Mouse (Mus musculus) heart, embryonic 11.5 days (tissue): ENCODE measurements around the gene Frmd8. TPM values are rescaled to one million over a fixed set of nuclear protein-coding genes. Genes with fewer than 3 reads are reported as not detected.
"Not testable (repeated sequence)": the region's sequence is repeated elsewhere in the genome, so short reads cannot be mapped to it uniquely, and the experiment has no call there.

Experiments used
- ATAC-seq: fragments of 200-750 bp; cut with Nextera tagmentation; replicated peaks from 2 replicates; pipeline ENCODE4 v1.8.0; 2017; ENCODE audit warnings: moderate library complexity; ENCODE audit not compliant: insufficient number of reproducible peaks, low FRiP score, low TSS enrichment
- H3K27ac ChIP-seq: fragments of 300-500 bp; sonication (generic); 2 replicates; pipeline ENCODE4 v1.5.1; 2014; ENCODE audit warnings: mild to moderate bottlenecking, low read depth, low read length
- H3K27me3 ChIP-seq: fragments of 300-500 bp; sonication (generic); 2 replicates; pipeline ENCODE4 v1.6.1; 2014; ENCODE audit warnings: mild to moderate bottlenecking, low read length, mixed read lengths; ENCODE audit not compliant: control insufficient read depth, insufficient read depth
- H3K36me3 ChIP-seq: fragments of 300-500 bp; sonication (generic); 2 replicates; pipeline ENCODE4 v1.6.1; 2014; ENCODE audit warnings: mild to moderate bottlenecking, low read length, moderate library complexity, mixed read lengths; ENCODE audit not compliant: control insufficient read depth, insufficient read depth
- H3K4me1 ChIP-seq: fragments of 300-500 bp; sonication (generic); 2 replicates; pipeline ENCODE4 v1.6.1; 2014; ENCODE audit warnings: low read length; ENCODE audit not compliant: control insufficient read depth, insufficient read depth
- H3K4me2 ChIP-seq: fragments of 300-500 bp; sonication (generic); 2 replicates; pipeline ENCODE4 v1.6.1; 2014; ENCODE audit warnings: mild to moderate bottlenecking, moderate library complexity
- H3K4me3 ChIP-seq: fragments of 300-500 bp; sonication (generic); 2 replicates; pipeline ENCODE4 v1.5.1; 2014; ENCODE audit warnings: low read depth, low read length
- H3K9ac ChIP-seq: fragments of 300-500 bp; sonication (generic); 2 replicates; pipeline ENCODE4 v1.6.1; 2014; ENCODE audit warnings: mild to moderate bottlenecking, low read depth, low read length, moderate library complexity
- H3K9me3 ChIP-seq: fragments of 300-500 bp; sonication (generic); replicated peaks from 2 replicates; pipeline ENCODE4 v1.6.1; 2016; ENCODE audit warnings: low read length; ENCODE audit not compliant: control insufficient read depth
- WGBS: fragments of 180-500 bp; shearing (Covaris S2); extraction: QIAGEN DNeasy Blood & Tissue Kit; methylation state at CpG from one replicate; pipeline ENCODE4 v1.1.7; 2014; ENCODE audit not compliant: insufficient replicate concordance; 5-methylcytosine and 5-hydroxymethylcytosine counted together
- polyA plus RNA-seq: library from polyadenylated mRNA; unstranded; fragments of >200 nt; fragmentation: Nextera tagmentation; extraction: Ambion mirVana; gene quantifications from 2 replicates; pipeline ENCODE4 v1.2.1, GENCODE M21; 2014

Gene Frmd8
- polyA plus RNA-seq, 1 experiment from 2014 or later: 15.4 TPM

- no peaks in the 10 kb centered on the region for H3K9me3 ChIP-seq
- H3K36me3 ChIP-seq: no peaks in the 10 kb centered on the region
- peaks cover 46% of the 10 kb centered on the region for H3K4me1 ChIP-seq
- H3K27me3 ChIP-seq: no peaks in the 10 kb centered on the region
- H3K4me3 ChIP-seq: no peak overlapping the region
- no peak overlapping the region for H3K9ac ChIP-seq
- WGBS: 85% methylated on average over 7 of the region's 7 CpGs
- ATAC-seq: no peak
- no peak overlapping the region for H3K4me2 ChIP-seq
- H3K27ac ChIP-seq: no peak overlapping the region
These were observed 60.1 kb downstream of the Frmd8 start for GRCm38 (mm10) chr19:5815010-5815409.

DNA sequence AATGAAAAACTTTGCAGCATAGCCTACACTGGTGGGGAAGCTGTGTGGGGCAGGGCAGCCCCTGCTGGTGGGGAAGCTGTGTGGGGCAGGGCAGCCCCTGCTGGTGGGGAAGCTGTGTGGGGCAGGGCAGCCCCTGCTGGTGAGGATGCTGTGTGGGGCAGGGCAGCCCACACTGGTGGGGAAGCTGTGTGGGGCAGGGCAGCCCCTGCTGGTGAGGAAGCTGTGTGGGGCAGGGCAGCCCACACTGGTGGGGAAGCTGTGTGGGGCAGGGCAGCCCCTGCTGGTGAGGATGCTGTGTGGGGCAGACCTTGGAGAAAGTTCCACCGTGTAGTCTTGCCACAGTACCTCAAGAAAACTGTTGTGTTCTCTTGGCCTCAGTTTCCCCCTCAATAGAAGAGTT lies 61.0 kb downstream of the Frmd8 start:
- not testable (repeated sequence) for H3K9me3 ChIP-seq, ATAC-seq, H3K4me3 ChIP-seq, H3K27ac ChIP-seq, H3K36me3 ChIP-seq, H3K9ac ChIP-seq, H3K27me3 ChIP-seq, H3K4me2 ChIP-seq
- WGBS: 41% methylated on average over 1 of the region's 1 CpGs
- peaks cover 51% of the 10 kb centered on the region for H3K4me1 ChIP-seq

DNA sequence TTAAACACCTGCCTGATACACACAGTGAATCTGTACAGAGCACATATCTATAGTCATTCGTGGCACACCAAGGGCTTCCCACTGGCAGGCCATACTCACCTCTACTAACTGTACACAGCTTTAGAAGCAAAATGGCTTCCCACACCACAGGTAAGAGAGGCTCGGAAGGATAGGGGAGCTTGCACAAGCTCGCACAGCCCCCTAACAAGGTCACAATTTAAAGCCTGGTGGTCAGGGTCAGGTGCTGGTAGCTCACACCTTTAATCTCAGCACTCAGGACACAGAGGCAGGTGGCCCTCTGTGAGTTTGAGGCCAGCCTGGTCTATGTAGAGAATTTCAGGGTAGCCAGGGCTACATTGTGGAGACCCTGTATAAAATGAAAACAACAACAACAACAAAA lies 61.5 kb downstream of the Frmd8 start:
- no peak for ATAC-seq
- no peaks in the 10 kb centered on the region for H3K9me3 ChIP-seq
- no peak overlapping the region for H3K4me2 ChIP-seq
- no peak overlapping the region for H3K9ac ChIP-seq
- no peaks in the 10 kb centered on the region for H3K36me3 ChIP-seq
- peaks cover 52% of the 10 kb centered on the region for H3K4me1 ChIP-seq
- no peaks in the 10 kb centered on the region for H3K27me3 ChIP-seq
- 80% methylated on average over 3 of the region's 3 CpGs for WGBS
- no peak overlapping the region for H3K27ac ChIP-seq
- H3K4me3 ChIP-seq: no peak overlapping the region

DNA sequence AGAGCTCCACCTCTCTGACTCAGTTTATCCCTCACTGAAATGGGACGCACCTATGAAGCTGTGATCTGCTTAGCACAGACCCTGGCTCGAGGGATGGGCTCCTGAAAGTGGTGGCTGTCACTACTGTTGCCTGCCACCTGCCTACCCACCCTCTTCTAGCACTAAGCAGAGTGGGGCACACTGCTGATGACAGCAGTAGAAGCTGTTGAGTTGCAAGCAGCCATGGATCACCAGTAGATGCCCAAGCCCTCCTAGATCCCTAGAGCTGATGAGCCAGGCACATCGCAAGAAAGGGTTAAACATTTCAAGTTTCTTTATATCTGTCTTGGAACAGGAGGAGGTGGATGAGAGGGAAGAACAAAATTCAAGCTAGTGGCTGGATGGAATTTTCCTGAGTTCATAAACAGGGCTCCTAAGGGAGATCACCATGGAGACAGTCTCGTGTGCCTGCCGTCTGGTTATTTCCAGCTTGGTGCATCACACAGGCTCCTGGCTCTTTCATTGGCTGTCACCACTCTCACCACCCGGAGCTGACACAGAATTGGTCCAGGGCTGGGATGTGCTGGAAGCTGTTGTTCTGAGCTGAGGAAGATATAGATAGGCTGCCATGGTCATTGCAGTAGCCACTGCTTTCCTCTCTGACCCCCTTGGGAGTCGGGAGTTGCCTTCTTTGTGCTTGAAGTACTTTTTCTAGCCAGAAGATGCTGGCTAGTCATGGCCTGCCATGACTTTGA lies 63.1 kb downstream of the Frmd8 start:
- H3K4me3 ChIP-seq: no peak overlapping the region
- peaks cover 54% of the 10 kb centered on the region for H3K4me1 ChIP-seq
- no peaks in the 10 kb centered on the region for H3K36me3 ChIP-seq
- H3K9me3 ChIP-seq: no peaks in the 10 kb centered on the region
- 32% methylated on average over 7 of the region's 7 CpGs for WGBS
- H3K9ac ChIP-seq: peak overlapping the region; percentile 62
- peak; percentile 72 for ATAC-seq
- H3K27me3 ChIP-seq: no peaks in the 10 kb centered on the region
- H3K4me2 ChIP-seq: peak overlapping the region; percentile 54
- H3K27ac ChIP-seq: peak overlapping the region; percentile 86

DNA sequence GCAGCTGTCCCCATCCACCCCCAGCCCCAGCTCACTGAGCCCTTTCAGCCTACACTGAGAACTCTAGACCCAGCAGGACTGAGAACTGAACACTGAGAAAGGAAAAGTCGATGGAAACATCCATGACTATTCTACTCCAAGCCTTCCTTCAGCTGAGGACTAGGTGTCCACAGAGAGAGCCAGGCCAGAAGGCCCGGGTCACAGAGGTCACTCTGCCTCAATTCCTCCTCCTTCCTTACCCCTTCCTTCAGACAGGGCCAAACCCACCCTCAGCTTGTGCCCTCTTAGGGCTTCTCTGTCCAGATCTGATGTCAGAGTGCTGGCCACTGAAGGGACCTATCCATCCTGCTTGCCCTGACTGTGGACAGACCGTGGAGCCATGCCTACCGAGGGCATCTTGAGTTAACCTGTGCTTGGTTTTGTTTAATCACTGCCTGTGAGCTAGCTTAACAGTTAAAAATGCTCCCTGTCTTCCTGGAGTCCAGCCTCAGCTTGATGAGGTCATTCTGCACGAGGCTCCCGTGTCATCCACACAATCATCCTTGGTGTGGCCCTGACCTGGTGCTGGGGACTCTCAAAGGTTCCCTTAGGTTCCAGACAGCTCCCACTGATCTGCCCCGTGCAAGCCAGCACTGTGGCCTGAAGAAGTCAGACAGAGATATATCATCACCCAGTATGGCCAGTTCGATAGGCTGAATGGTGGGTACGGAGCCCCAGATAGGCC lies 64.1 kb downstream of the Frmd8 start:
- ATAC-seq: no peak

DNA sequence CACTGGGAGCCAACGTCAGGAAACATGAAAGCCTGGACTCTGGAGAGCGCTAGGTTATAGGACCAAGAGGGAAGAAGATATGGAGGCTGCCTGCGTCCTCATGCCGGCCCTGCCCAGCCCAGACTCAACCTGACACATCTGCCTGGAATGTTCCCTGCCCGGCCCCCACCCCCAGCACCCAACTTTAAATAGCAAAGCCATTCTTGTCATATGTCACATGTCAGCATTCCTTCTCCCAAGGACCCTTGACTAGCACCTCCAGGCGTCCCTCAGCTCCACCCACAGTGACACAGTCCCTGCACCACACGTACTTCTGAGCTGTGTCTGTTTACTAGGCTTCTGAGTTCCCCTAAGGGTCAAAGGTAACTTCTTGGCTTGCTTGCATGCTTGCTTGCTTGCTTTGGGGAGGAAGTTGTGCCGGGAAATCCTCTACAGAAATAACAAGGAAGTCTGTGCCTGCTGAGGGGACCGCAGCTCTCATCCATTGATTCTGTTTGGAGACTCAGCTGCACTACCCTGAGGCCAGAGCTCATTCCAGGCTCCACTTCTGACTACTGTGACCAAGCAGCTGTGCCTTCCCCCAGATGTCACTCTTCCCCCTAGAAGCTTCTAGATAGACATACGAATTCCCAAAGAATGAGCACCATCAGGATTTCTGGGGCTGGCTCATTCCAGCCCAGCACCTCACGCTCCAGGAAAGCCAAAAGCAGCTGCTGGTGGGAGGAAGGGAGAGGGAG lies 64.8 kb downstream of the Frmd8 start:
- Histone ChIP-seq H3K27ac (peak overlapping the region; percentile 86), H3K4me1 (peaks cover 67% of the 10 kb centered on the region), H3K36me3 (no peaks in the 10 kb centered on the region), H3K4me2 (peak overlapping the region; percentile 37), H3K9ac (peak overlapping the region; percentile 48; the same call in 1 of the 2 replicates), H3K4me3 (no peak overlapping the region), H3K9me3 (no peaks in the 10 kb centered on the region), H3K27me3 (no peaks in the 10 kb centered on the region)
- ATAC-seq: peak; percentile 44; the same call in 1 of the 2 replicates
- WGBS: 15% methylated on average over 11 of the region's 11 CpGs

More for the DNA sequence above, 64.1 kb downstream of the Frmd8 start:
- 64% methylated on average over 9 of the region's 9 CpGs for WGBS
- peak overlapping the region; percentile 54 for H3K9ac ChIP-seq
- peaks cover 61% of the 10 kb centered on the region for H3K4me1 ChIP-seq
- no peak overlapping the region for H3K4me3 ChIP-seq
- H3K27ac ChIP-seq: peak overlapping the region; percentile 86
- peak overlapping the region; percentile 37; the same call in 1 of the 2 replicates for H3K4me2 ChIP-seq
- H3K27me3 ChIP-seq: no peaks in the 10 kb centered on the region
- H3K9me3 ChIP-seq: no peaks in the 10 kb centered on the region
- no peaks in the 10 kb centered on the region for H3K36me3 ChIP-seq

DNA sequence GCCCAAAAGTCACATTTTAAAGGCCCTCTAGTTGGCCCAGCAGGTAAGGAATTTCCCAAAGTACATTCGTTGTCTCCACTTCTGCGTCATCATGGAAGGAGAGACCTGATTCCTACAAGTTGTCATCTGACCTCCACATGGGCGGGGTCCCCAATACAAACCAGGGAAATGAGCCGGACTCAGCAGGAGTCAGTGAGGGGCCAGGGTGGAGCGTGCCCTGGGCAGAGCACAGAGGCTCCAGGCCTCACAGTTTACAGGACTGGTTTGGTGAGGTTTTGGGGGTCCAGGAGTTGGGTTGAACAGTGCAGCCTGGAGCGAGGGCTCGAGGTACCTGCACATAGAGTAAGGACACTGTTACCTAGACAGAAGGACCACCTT lies 65.4 kb downstream of the Frmd8 start:
- Histone ChIP-seq H3K9me3 (no peaks in the 10 kb centered on the region), H3K36me3 (no peaks in the 10 kb centered on the region), H3K27ac (peak overlapping the region; percentile 86), H3K4me3 (no peak overlapping the region), H3K9ac (peak overlapping the region; percentile 48; the same call in 1 of the 2 replicates), H3K4me1 (peaks cover 73% of the 10 kb centered on the region), H3K4me2 (peak overlapping the region; percentile 37), H3K27me3 (no peaks in the 10 kb centered on the region)
- ATAC-seq: no peak
- WGBS: 50% methylated on average over 7 of the region's 7 CpGs

GRCm38 (mm10) chr19:5808955-5809711 lies 65.9 kb downstream of the Frmd8 start:
- H3K4me1 ChIP-seq: peaks cover 77% of the 10 kb centered on the region
- no peaks in the 10 kb centered on the region for H3K9me3 ChIP-seq
- no peak overlapping the region for H3K9ac ChIP-seq
- peak overlapping the region; percentile 37 for H3K4me2 ChIP-seq
- peak overlapping the region; percentile 86 for H3K27ac ChIP-seq
- H3K36me3 ChIP-seq: no peaks in the 10 kb centered on the region
- no peak for ATAC-seq
- WGBS: 72% methylated on average over 14 of the region's 14 CpGs
- H3K4me3 ChIP-seq: no peak overlapping the region
- no peaks in the 10 kb centered on the region for H3K27me3 ChIP-seq
